Mouse (Mus musculus): ENCODE measurements at regions not wholly inside any gene's neighbourhood (a gene's known extent, or its start where the extent isn't known, plus 50 kb on each side); places are given as distances from the start of the nearest gene placed in this dataset.

GRCm38 (mm10) chr10:104489301-104489700 lies 295.5 kb downstream of the Gm4340 start:
- Histone ChIP-seq H3K9ac (replicated peaks) (no peak overlapping the region), H3K4me3 (replicated peaks) (no peak overlapping the region), H3K36me3 (no peaks in the 10 kb centered on the region), H3K4me1 (no peaks in the 10 kb centered on the region), H3K4me2 (no peak overlapping the region), H3K9me3 (replicated peaks) (no peaks in the 10 kb centered on the region), H3K27ac (replicated peaks) (no peak overlapping the region), H3K27me3 (replicated peaks) (no peaks in the 10 kb centered on the region)
- WGBS, result 76% methylated on average over 4 of the region's 4 CpGs
- no peak for ATAC-seq (ENCODE audit: low FRiP score)

GRCm38 (mm10) chr10:104490943-104491631 lies 297.2 kb downstream of the Gm4340 start:
- Histone ChIP-seq H3K9ac (replicated peaks) (no peak overlapping the region), H3K4me1 (no peaks in the 10 kb centered on the region), H3K9me3 (replicated peaks) (no peaks in the 10 kb centered on the region), H3K36me3 (no peaks in the 10 kb centered on the region), H3K4me2 (no peak overlapping the region), H3K4me3 (replicated peaks) (no peak overlapping the region), H3K27me3 (replicated peaks) (no peaks in the 10 kb centered on the region), H3K27ac (replicated peaks) (no peak overlapping the region)
- ATAC-seq (ENCODE audit: low FRiP score), result no peak
- 78% methylated on average over 2 of the region's 2 CpGs for WGBS
